Mouse (Mus musculus): ENCODE data around the gene Tgfb1. TPM values are rescaled to one million over a fixed set of nuclear protein-coding genes. Genes with fewer than 3 reads are reported as not detected.

The Tgfb1 gene
- polyA plus RNA-seq, 1 experiment from 2014 or later = 2.4 TPM

GRCm38 (mm10) chr7:25690051-25690450, 3.2 kb downstream of the Tgfb1 start:
- Histone ChIP-seq H3K9me3 (no peaks in the 10 kb centered on the region), H3K4me1 (peaks cover 37% of the 10 kb centered on the region), H3K4me3 (peak overlapping the region; percentile 66), H3K4me2 (replicated peaks) (peak overlapping the region; percentile 86), H3K27me3 (peaks cover 67% of the 10 kb centered on the region), H3K9ac (no peak overlapping the region), H3K36me3 (no peaks in the 10 kb centered on the region), H3K27ac (no peak overlapping the region)
- WGBS = 36% methylated on average over 5 of the region's 5 CpGs
- no peak for ATAC-seq (ENCODE audit: low FRiP score, low read depth)

DNA sequence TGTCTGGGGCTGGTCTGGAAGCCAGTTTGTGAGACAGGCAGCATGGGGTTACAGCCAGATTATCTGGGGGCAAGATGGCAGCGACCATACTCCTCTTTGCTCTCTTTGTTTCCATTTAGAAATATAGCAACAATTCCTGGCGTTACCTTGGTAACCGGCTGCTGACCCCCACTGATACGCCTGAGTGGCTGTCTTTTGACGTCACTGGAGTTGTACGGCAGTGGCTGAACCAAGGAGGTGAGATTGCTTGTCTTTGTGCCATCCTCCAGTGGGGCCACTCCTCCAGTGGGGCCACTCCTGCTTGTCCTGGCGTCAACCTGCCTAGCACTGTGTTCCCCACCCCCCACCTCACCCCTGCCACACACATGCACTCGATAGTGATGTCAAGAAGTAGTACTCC, 7.3 kb downstream of the Tgfb1 start:
- WGBS = 76% methylated on average over 8 of the region's 8 CpGs
- no peak overlapping the region for H3K9ac ChIP-seq
- H3K27me3 ChIP-seq = peaks cover 32% of the 10 kb centered on the region
- H3K9me3 ChIP-seq = no peaks in the 10 kb centered on the region
- ATAC-seq (ENCODE audit: low FRiP score, low read depth) = no peak
- H3K4me2 ChIP-seq (replicated peaks) = no peak overlapping the region
- H3K36me3 ChIP-seq = no peaks in the 10 kb centered on the region
- H3K27ac ChIP-seq = no peak overlapping the region
- H3K4me3 ChIP-seq = no peak overlapping the region
- peaks cover 5% of the 10 kb centered on the region for H3K4me1 ChIP-seq

- H3K36me3 ChIP-seq = no peaks in the 10 kb centered on the region
- no peak overlapping the region for H3K4me2 ChIP-seq (replicated peaks)
- H3K4me3 ChIP-seq = no peak overlapping the region
- H3K4me1 ChIP-seq = peaks cover 7% of the 10 kb centered on the region
- ATAC-seq (ENCODE audit: low FRiP score, low read depth) = no peak
- no peak overlapping the region for H3K27ac ChIP-seq
- H3K9me3 ChIP-seq = peaks cover 6% of the 10 kb centered on the region; the same call in 1 of the 2 replicates
- H3K27me3 ChIP-seq = peaks cover 19% of the 10 kb centered on the region
- H3K9ac ChIP-seq = no peak overlapping the region
- 59% methylated on average over 13 of the region's 13 CpGs for WGBS
Measured at GRCm38 (mm10) chr7:25699851-25700250, 13.0 kb downstream of the Tgfb1 start.

- peaks cover 6% of the 10 kb centered on the region; the same call in 1 of the 2 replicates for H3K9me3 ChIP-seq
- no peak for ATAC-seq (ENCODE audit: low FRiP score, low read depth)
- H3K27me3 ChIP-seq = peaks cover 19% of the 10 kb centered on the region
- H3K4me1 ChIP-seq = peaks cover 10% of the 10 kb centered on the region
- 76% methylated on average over 12 of the region's 12 CpGs for WGBS
- H3K9ac ChIP-seq = no peak overlapping the region
- H3K4me2 ChIP-seq (replicated peaks) = no peak overlapping the region
- H3K4me3 ChIP-seq = no peak overlapping the region
- no peak overlapping the region for H3K27ac ChIP-seq
- H3K36me3 ChIP-seq = no peaks in the 10 kb centered on the region
Measured at GRCm38 (mm10) chr7:25700732-25701131, 13.9 kb downstream of the Tgfb1 start.

DNA sequence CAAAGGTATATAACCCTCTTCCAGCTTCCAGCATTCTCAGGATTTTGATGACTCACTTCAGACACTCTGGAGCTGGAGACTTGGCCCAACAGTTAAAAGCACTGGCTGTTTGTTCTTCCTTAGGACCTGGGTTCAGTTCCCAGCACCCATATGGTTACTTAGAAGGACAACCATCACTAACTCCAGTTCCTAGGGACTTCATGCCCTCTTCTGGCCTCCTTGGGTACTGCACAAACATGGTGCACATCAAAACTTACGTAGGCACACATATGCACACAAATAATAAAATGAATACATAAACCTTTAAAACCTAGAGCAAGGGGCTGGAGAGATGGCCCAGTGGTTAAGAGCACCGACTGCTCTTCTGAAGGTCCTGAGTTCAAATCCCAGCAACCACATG, 15.5 kb downstream of the Tgfb1 start:
- no peak overlapping the region for H3K4me2 ChIP-seq (replicated peaks)
- H3K9me3 ChIP-seq = peaks cover 6% of the 10 kb centered on the region; the same call in 1 of the 2 replicates

GRCm38 (mm10) chr7:25703793-25704494, 17.1 kb downstream of the Tgfb1 start:
- Histone ChIP-seq H3K4me1 (peaks cover 23% of the 10 kb centered on the region), H3K27me3 (peaks cover 16% of the 10 kb centered on the region), H3K9ac (no peak overlapping the region), H3K27ac (no peak overlapping the region), H3K4me3 (0 out of 2 replicates have a peak overlapping the region, but pooled peaks have one; percentile 22), H3K36me3 (no peaks in the 10 kb centered on the region), H3K4me2 (replicated peaks) (no peak overlapping the region; the same call in 1 of the 2 replicates), H3K9me3 (peaks cover 6% of the 10 kb centered on the region; the same call in 1 of the 2 replicates)
- WGBS = 30% methylated on average over 10 of the region's 10 CpGs
- ATAC-seq (ENCODE audit: low FRiP score, low read depth) = no peak

More for the DNA sequence above, 15.5 kb downstream of the Tgfb1 start:
- Histone ChIP-seq H3K36me3 (no peaks in the 10 kb centered on the region), H3K27me3 (peaks cover 19% of the 10 kb centered on the region), H3K4me1 (peaks cover 11% of the 10 kb centered on the region), H3K4me3 (no peak overlapping the region), H3K9ac (no peak overlapping the region), H3K27ac (no peak overlapping the region)
- no peak for ATAC-seq (ENCODE audit: low FRiP score, low read depth)
- 97% methylated on average over 2 of the region's 2 CpGs for WGBS

DNA sequence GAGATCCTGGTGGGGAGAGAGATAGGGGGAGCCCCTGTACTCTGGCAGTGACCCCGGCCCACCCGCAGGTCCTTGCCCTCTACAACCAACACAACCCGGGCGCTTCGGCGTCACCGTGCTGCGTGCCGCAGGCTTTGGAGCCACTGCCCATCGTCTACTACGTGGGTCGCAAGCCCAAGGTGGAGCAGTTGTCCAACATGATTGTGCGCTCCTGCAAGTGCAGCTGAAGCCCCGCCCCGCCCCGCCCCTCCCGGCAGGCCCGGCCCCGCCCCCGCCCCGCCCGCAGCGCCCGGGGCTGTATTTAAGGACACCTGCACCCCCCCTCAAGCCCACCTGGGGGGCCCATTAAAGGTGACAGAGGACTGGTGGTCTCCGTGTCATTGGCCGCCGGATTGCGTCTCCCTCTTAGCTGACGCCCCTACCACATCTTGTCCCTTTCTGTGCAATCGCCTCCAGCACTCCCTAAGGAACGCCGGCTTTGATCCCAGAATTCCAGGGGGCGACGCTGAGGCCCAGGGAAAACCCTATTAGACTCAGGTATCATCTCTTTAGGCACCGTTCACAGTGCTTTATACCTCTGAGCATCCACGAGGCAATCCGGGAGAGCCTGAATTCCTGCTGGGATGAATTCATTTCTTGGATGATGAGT, 18.0 kb downstream of the Tgfb1 start:
- no peak; the same call in 1 of the 2 replicates for ATAC-seq (ENCODE audit: low FRiP score, low read depth)

DNA sequence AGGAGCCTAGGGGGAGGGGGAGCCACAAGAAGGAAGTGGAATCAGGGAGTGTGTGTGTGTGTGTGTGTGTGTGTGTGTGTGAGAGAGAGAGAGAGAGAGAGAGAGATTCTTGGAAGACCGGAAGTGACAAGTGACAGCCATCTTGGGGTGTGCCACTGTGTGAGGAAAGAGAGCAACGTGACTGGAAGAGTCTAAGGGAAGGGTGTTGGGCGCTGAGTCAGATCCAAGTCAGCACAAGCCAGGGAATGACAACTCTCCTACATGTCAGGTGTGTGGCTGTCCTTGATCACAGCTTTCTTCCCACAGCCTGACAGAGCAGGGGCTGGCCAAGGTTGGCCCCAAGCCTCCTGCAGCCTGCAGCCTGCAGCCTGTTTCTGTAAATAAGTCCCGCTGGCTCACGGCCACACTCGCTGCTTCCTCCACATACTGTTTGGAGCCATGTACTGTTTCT, 19.0 kb downstream of the Tgfb1 start:
- peaks cover 6% of the 10 kb centered on the region; the same call in 1 of the 2 replicates for H3K9me3 ChIP-seq
- H3K4me2 ChIP-seq (replicated peaks) = no peak overlapping the region
- H3K4me3 ChIP-seq = no peak overlapping the region
- H3K36me3 ChIP-seq = no peaks in the 10 kb centered on the region
- 60% methylated on average over 6 of the region's 6 CpGs for WGBS
- H3K4me1 ChIP-seq = peaks cover 34% of the 10 kb centered on the region
- H3K9ac ChIP-seq = no peak overlapping the region
- ATAC-seq (ENCODE audit: low FRiP score, low read depth) = no peak
- H3K27ac ChIP-seq = no peak overlapping the region
- H3K27me3 ChIP-seq = peaks cover 16% of the 10 kb centered on the region

More for the DNA sequence above, 18.0 kb downstream of the Tgfb1 start:
- Histone ChIP-seq H3K4me3 (peak overlapping the region; percentile 22), H3K27ac (no peak overlapping the region), H3K4me2 (replicated peaks) (peak overlapping the region; percentile 59), H3K9ac (no peak overlapping the region), H3K4me1 (peaks cover 25% of the 10 kb centered on the region), H3K36me3 (no peaks in the 10 kb centered on the region), H3K9me3 (peaks cover 6% of the 10 kb centered on the region; the same call in 1 of the 2 replicates), H3K27me3 (peaks cover 16% of the 10 kb centered on the region)
- 2% methylated on average over 37 of the region's 37 CpGs for whole genome bisulfite sequencing

- H3K27ac ChIP-seq = peak overlapping the region; percentile 28; the same call in 1 of the 2 replicates
- 65% methylated on average over 7 of the region's 7 CpGs for WGBS
- no peak overlapping the region for H3K4me3 ChIP-seq
- peaks cover 43% of the 10 kb centered on the region for H3K4me1 ChIP-seq
- peak overlapping the region; percentile 8; the same call in 1 of the 2 replicates for H3K9ac ChIP-seq
- H3K36me3 ChIP-seq = no peaks in the 10 kb centered on the region
- peaks cover 6% of the 10 kb centered on the region; the same call in 1 of the 2 replicates for H3K9me3 ChIP-seq
- H3K4me2 ChIP-seq (replicated peaks) = no peak overlapping the region
- H3K27me3 ChIP-seq = peaks cover 16% of the 10 kb centered on the region
- no peak for ATAC-seq (ENCODE audit: low FRiP score, low read depth)
Measured at GRCm38 (mm10) chr7:25706578-25707170, 19.9 kb downstream of the Tgfb1 start.

DNA sequence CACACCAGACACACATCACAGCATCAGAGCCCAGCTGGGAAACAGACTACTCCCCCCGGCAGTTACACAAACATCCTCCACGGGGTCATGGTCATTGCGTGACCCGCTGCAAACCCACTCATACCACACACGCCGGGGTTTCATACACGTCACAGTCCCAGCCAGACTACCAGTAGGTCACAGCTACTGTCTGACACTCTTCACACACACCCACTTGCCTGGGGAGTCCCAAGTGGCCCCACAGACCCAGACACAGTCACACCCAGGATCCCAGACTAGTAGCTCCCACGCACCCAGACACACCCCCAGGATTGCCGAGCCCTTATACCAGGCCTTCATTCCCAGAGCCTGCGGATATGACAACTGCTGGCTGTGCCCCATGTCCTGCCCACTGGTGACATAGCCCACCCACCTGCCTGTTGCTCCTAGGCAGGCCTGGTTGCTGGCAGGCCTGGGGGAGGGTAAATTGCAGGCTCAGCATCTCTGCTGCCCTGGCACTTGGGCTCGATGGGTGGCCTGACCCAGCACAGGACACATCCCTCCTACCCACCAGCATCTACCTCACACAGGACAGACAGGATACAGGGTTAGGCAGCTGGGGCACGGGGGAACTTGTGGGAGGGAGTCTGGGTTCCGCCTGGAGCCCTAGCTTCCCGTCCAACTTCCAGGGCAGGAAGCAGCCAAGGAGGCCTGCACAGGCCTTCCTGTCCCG, 20.9 kb downstream of the Tgfb1 start:
- Histone ChIP-seq H3K4me1 (peaks cover 53% of the 10 kb centered on the region), H3K36me3 (peaks cover 8% of the 10 kb centered on the region), H3K27ac (peak overlapping the region; percentile 22; the same call in 1 of the 2 replicates), H3K4me2 (replicated peaks) (no peak overlapping the region), H3K9me3 (no peaks in the 10 kb centered on the region), H3K9ac (peak overlapping the region; percentile 31; the same call in 1 of the 2 replicates), H3K27me3 (peaks cover 16% of the 10 kb centered on the region), H3K4me3 (no peak overlapping the region)
- WGBS = 54% methylated on average over 15 of the region's 15 CpGs
- no peak for ATAC-seq (ENCODE audit: low FRiP score, low read depth)

GRCm38 (mm10) chr7:25709961-25710360, 23.2 kb downstream of the Tgfb1 start:
- Histone ChIP-seq H3K36me3 (peaks cover 30% of the 10 kb centered on the region), H3K9me3 (no peaks in the 10 kb centered on the region), H3K4me3 (no peak overlapping the region), H3K27me3 (no peaks in the 10 kb centered on the region), H3K27ac (0 out of 2 replicates have a peak overlapping the region, but pooled peaks have one; percentile 15), H3K9ac (peak overlapping the region; percentile 57), H3K4me2 (replicated peaks) (peak overlapping the region; percentile 46), H3K4me1 (peaks cover 45% of the 10 kb centered on the region)
- 13% methylated on average over 12 of the region's 12 CpGs for WGBS
- no peak for ATAC-seq (ENCODE audit: low FRiP score, low read depth)
